24 mouse cellular contexts compared by ENCODE assay signal in the genomic region with DNA sequence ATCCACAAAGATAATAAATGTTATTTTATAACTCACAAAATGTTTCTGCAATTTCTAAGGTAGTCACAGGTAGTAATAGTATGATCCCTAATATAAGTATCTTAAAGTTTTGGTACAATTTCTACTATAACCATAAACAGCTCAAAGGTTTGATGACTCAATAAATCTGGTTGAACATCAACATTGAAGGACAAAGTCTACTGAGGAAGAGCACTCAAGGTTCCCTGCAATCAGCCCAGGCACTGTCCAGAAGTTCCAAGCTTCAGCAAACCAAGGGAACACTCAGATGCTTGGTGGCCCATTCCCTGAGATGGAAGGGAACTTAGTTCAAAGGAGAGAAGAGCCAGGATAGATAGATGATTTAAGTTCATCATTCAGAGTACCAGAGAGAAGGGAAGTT.
DNase-seq lines count a peak whose midpoint lies in the region; ATAC-seq and TF ChIP-seq lines count a peak whose summit lies in the region.
"Had no signal": no experiment of that assay in that cellular context is flagged by ENCODE, and none has a peak within 500 bp of the region (broad histone marks: within the 10 kb centered on the region; RNA-seq: fewer than 3 reads in every experiment).

No protein-coding gene starts in this region.

- H3K9me3 ChIP-seq in liver, postnatal 0 days (ENCODE audit: low read length), result no peaks in the 10 kb centered on the region
- H3K9me3 ChIP-seq in intestine, postnatal 0 days (ENCODE audit: control insufficient read depth), result no peaks in the 10 kb centered on the region
- H3K9me3 ChIP-seq: embryonic facial prominence, embryonic 10.5 days; embryonic facial prominence, embryonic 12.5 days; forebrain, embryonic 13.5 days had no signal

- no peaks in the 10 kb centered on the region for H3K79me2 ChIP-seq in liver, adult 2 months (ENCODE audit: control insufficient read depth, insufficient read depth, low read length)

- TF ChIP-seq CTCF in kidney, adult 2 months (conservative IDR thresholded peaks at IDR 0.05; ENCODE audit: insufficient read depth, insufficient read length, low read depth, low read length), result no peak
- TF ChIP-seq CTCF in liver, adult 2 months (IDR thresholded peaks at IDR 0.05; ENCODE audit: low read depth, low read length), result no peak
- TF ChIP-seq CTCF in liver, postnatal 0 days (IDR thresholded peaks at IDR 0.05; ENCODE audit: low read depth), result no peak
- no peak for TF ChIP-seq CTCF in intestine, postnatal 0 days (IDR thresholded peaks at IDR 0.05; ENCODE audit: low read depth)

- H3K27ac ChIP-seq in kidney, adult 2 months (ENCODE audit: insufficient read depth, low read depth, low read length), result no peak overlapping the region
- H3K27ac ChIP-seq in liver, adult 2 months (replicated peaks; ENCODE audit: insufficient read depth, low read depth, low read length), result no peak overlapping the region
- no peak overlapping the region for H3K27ac ChIP-seq in liver, postnatal 0 days (ENCODE audit: low read depth)
- H3K27ac ChIP-seq in intestine, postnatal 0 days (ENCODE audit: low read depth, low read length), result no peak overlapping the region
- H3K27ac ChIP-seq: embryonic facial prominence, embryonic 10.5 days; embryonic facial prominence, embryonic 12.5 days; forebrain, embryonic 13.5 days had no signal

- no peak for TF ChIP-seq EP300 in liver, postnatal 0 days (IDR thresholded peaks at IDR 0.05; ENCODE audit: low read depth)

- H3K4me2 ChIP-seq in liver, postnatal 0 days (ENCODE audit: low read depth, low read length), result no peak overlapping the region
- H3K4me2 ChIP-seq in intestine, postnatal 0 days (replicated peaks; ENCODE audit: low read depth), result no peak overlapping the region
- H3K4me2 ChIP-seq: embryonic facial prominence, embryonic 12.5 days; forebrain, embryonic 13.5 days had no signal

- no peaks in the 10 kb centered on the region for H3K36me3 ChIP-seq in kidney, adult 2 months (ENCODE audit: control insufficient read depth, insufficient read depth, low read length)
- H3K36me3 ChIP-seq in liver, adult 2 months (ENCODE audit: control insufficient read depth, insufficient read depth, low read length), result no peaks in the 10 kb centered on the region
- no peaks in the 10 kb centered on the region for H3K36me3 ChIP-seq in liver, postnatal 0 days (replicated peaks; ENCODE audit: insufficient read depth, low read length)
- no peaks in the 10 kb centered on the region for H3K36me3 ChIP-seq in intestine, postnatal 0 days (ENCODE audit: control insufficient read depth, insufficient read depth)
- H3K36me3 ChIP-seq: embryonic facial prominence, embryonic 10.5 days; embryonic facial prominence, embryonic 12.5 days; G1E had no signal

- TF ChIP-seq POLR2A in kidney, adult 2 months (IDR thresholded peaks at IDR 0.05; ENCODE audit: low read depth, low read length), result no peak
- no peak for TF ChIP-seq POLR2A in liver, adult 2 months (IDR thresholded peaks at IDR 0.05; ENCODE audit: extremely low read depth, insufficient read depth, low read length)

- no peak overlapping the region for H3K4me3 ChIP-seq in kidney, adult 2 months (ENCODE audit: insufficient read depth, low read depth, low read length)
- H3K4me3 ChIP-seq in liver, adult 2 months (ENCODE audit: insufficient read depth, low read depth, low read length), result no peak overlapping the region
- H3K4me3 ChIP-seq in liver, postnatal 0 days (ENCODE audit: low read depth, low read length), result no peak overlapping the region
- H3K4me3 ChIP-seq in intestine, postnatal 0 days (ENCODE audit: low read depth, low read length), result no peak overlapping the region
- H3K4me3 ChIP-seq: embryonic facial prominence, embryonic 10.5 days; embryonic facial prominence, embryonic 12.5 days; forebrain, embryonic 13.5 days had no signal

- no peak overlapping the region for H3K9ac ChIP-seq in liver, adult 2 months (ENCODE audit: low read depth, low read length)
- H3K9ac ChIP-seq in liver, postnatal 0 days (replicated peaks), result no peak overlapping the region
- no peak overlapping the region for H3K9ac ChIP-seq in intestine, postnatal 0 days (ENCODE audit: low read depth, low read length)
- H3K9ac ChIP-seq: embryonic facial prominence, embryonic 12.5 days; forebrain, embryonic 13.5 days had no signal

- DNase-seq in kidney, adult 2 months, result peak; percentile 32
- DNase-seq in kidney, postnatal 4 days, result no peak
- peak; percentile 2 for DNase-seq in liver, adult 2 months (ENCODE audit: extremely low read depth, low read depth, low spot score)
- DNase-seq in liver, postnatal 0 days, result no peak
- no peak for DNase-seq in testis, postnatal 14 days (ENCODE audit: low spot score)
- no peak for DNase-seq in retina, embryonic 14.5 days (ENCODE audit: low spot score)
- DNase-seq: adrenal gland, adult 8-10 months; adrenal gland, postnatal 14 days; adrenal gland, postnatal 36 days; B cell, adult 2 months; cerebellum, adult 11-12 months; cerebellum, adult 2 months; cerebellum, adult 9-10 months; cerebellum, postnatal 10 days; cerebellum, postnatal 25 days had no signal

- H3K4me1 ChIP-seq in kidney, adult 2 months (ENCODE audit: control insufficient read depth, insufficient read depth, low read length), result no peaks in the 10 kb centered on the region
- no peaks in the 10 kb centered on the region for H3K4me1 ChIP-seq in liver, adult 2 months (ENCODE audit: control insufficient read depth, insufficient read depth, low read length)
- no peaks in the 10 kb centered on the region for H3K4me1 ChIP-seq in liver, postnatal 0 days (ENCODE audit: insufficient read depth)
- H3K4me1 ChIP-seq in intestine, postnatal 0 days (replicated peaks; ENCODE audit: control insufficient read depth, insufficient read depth, low read length), result no peaks in the 10 kb centered on the region
- H3K4me1 ChIP-seq: embryonic facial prominence, embryonic 10.5 days; embryonic facial prominence, embryonic 12.5 days; forebrain, embryonic 13.5 days had no signal

- H3K27me3 ChIP-seq in kidney, adult 2 months (replicated peaks; ENCODE audit: control insufficient read depth, insufficient read depth, low read length), result no peaks in the 10 kb centered on the region; the same call in 1 of the 2 replicates
- H3K27me3 ChIP-seq in liver, adult 2 months (ENCODE audit: control insufficient read depth, insufficient read depth, low read length), result no peaks in the 10 kb centered on the region
- H3K27me3 ChIP-seq in liver, postnatal 0 days (ENCODE audit: insufficient read depth, low read length), result no peaks in the 10 kb centered on the region
- no peaks in the 10 kb centered on the region for H3K27me3 ChIP-seq in intestine, postnatal 0 days (replicated peaks; ENCODE audit: control insufficient read depth, insufficient read depth, low read length)
- H3K27me3 ChIP-seq: CH12.LX; embryonic facial prominence, embryonic 12.5 days; forebrain, embryonic 13.5 days; Patski had no signal

- ATAC-seq in liver, postnatal 0 days, result no peak
- ATAC-seq in intestine, postnatal 0 days, result peak; percentile 94
- ATAC-seq: activated CD4-positive, CD25-positive, alpha-beta regulatory T cell, adult 4 months; CD4-positive, CD25-positive, alpha-beta regulatory T cell, adult 4 months; forebrain, embryonic 13.5 days; Patski had no signal

Comparison
In these comparisons a context has a peak if more than half of its experiments do, and no peak if none do; other contexts are left out.
1. DNase-seq: peak in kidney, adult 2 months (single experiment) and liver, adult 2 months (single experiment); none in kidney, postnatal 4 days (0 of 2), liver, postnatal 0 days (single experiment), testis, postnatal 14 days (single experiment) and retina, embryonic 14.5 days (single experiment).